Mouse (Mus musculus) gastrocnemius, adult 2 months (tissue): ENCODE data around the gene Gm20388. TPM values are rescaled to one million over a fixed set of nuclear protein-coding genes. Genes with fewer than 3 reads are reported as not detected.
A peak's percentile ranks its signal among the peaks of the same experiment; 100 is the strongest.

Experiments used
- DNase-seq: peaks from one replicate; pipeline ENCODE4 v3.0.0; 2022
- H3K27ac ChIP-seq: fragments of 200-600 bp; 2 replicates; pipeline ENCODE4 v1.8.1; 2022; ENCODE audit warnings: mild to moderate bottlenecking
- H3K4me3 ChIP-seq: fragments of 200-600 bp; 2 replicates; pipeline ENCODE4 v1.8.1; 2022; ENCODE audit warnings: mild to moderate bottlenecking, moderate library complexity
- CTCF ChIP-seq: fragments of 200-600 bp; IDR thresholded peaks from 2 replicates; pipeline ENCODE4 v1.8.1; 2022; ENCODE audit warnings: antibody characterized with exemption, mild to moderate bottlenecking, moderate library complexity
- intact Hi-C: fragments of 180-260 bp; cut with DNase I; formaldehyde crosslinking; loops from one replicate; pipeline ENCODE4 v1.15.1; 2025
- total RNA-seq, 2 experiments: library from RNA; stranded (reverse); gene quantifications; 2 replicates each; pipeline ENCODE4 v1.2.3; 2021

Gm20388 gene
- total RNA-seq, 2 experiments from 2014 or later, result 6.1 to 15.0 TPM

DNA sequence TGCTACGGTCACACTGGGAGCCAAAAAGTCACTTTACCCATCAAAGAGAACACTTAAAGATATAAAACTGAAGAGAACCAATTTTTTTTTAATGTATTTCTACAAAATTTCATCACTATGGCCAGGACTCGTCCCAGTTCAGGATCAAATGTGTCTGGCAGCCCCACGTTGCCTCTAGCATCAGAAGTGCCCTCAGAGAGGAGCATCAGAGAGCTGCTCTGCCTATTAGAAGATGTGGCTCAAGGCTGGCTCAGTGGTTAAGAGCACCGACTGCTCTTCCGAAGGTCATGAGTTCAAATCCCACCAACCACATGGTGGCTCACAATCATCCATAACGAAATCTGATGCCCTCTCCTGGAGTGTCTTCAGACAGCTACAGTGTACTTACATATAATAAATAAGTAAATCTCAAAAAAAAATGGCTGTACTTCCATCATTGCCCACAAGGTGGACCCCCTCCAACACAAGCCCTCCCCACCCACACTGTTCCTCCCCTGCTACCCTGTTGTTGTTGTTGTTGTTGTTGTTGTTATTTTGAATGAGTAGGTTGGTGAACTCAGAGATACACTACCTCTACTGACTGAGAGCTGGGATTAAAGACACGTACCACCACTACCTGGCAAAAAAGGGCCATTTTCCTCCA lies 3409.0 kb downstream of the Gm20388 start:
- intact Hi-C loops, result loop anchor here (1.0 kb wide), 2 partner anchors 42 to 101 kb away; no protein-coding TSS in a partner anchor
- peak; percentile 61 for TF ChIP-seq CTCF
- Histone ChIP-seq H3K27ac (no peak overlapping the region), H3K4me3 (no peak overlapping the region)
- no peak for DNase-seq

DNA sequence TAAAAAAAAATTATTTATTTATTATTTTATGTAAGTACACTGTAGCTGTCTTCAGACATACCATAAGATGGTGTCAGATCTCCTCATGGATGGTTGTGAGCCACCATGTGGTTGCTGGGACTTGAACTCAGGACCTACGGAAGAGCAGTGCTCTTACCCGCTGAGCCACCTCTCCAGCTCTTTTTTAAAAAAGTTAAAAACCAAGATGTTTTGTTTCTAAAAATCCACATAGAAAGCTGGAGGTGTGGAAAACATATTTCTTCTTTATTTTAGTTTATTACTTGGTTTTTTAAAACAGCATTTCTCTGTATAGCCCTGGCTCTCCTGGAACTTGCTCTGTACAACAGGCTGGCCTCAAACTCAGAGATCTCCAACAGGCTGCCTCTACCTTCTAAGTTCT lies 3417.9 kb downstream of the Gm20388 start:
- Histone ChIP-seq H3K27ac (no peak overlapping the region), H3K4me3 (no peak overlapping the region)
- no peak for DNase-seq
- no peak for TF ChIP-seq CTCF
- intact Hi-C loops, result no loop called here

DNA sequence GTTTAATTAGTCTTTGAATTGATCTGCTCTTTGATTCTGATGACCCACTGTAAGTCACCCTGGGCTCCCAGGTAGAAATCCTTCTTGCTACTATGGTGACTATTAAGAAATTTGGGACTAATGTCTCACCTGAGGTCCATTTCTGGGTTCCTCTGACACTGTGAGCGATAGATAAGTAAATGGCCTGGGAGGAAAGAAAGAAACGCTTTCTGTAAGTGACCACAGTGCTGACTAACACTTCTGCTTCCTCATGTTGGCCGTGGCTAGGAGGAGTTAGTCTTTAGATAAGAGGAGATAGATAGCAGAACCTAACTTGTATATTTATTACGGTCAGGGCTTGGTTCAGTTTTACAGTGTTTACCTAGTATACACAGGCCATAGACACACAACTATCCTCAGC lies 3418.7 kb downstream of the Gm20388 start:
- intact Hi-C loops, result no loop called here
- no peak overlapping the region for H3K27ac ChIP-seq
- no peak for DNase-seq
- TF ChIP-seq CTCF, result no peak
- H3K4me3 ChIP-seq, result no peak overlapping the region

DNA sequence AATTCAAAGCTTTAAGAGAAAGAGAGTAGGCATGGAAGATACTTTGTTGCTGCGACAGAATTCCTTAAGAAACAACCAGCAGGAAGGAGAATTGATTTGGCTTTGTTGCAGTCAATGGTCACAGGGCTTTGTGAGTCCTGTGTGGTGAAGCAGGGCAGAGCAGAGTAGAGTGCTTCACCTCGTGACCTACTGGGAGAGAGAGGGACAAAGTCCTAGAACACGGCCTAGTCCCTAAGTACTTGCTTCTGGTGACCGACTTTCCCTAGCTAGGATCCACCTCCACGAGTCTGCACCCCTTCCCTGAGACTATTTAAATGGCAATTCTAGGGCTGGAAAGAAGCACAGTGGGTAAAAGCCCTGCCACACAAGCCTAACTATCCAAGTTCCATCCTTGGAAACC lies 3419.3 kb downstream of the Gm20388 start:
- no peak for TF ChIP-seq CTCF
- H3K27ac ChIP-seq, result no peak overlapping the region
- intact Hi-C loops, result no loop called here
- DNase-seq, result no peak
- no peak overlapping the region for H3K4me3 ChIP-seq

DNA sequence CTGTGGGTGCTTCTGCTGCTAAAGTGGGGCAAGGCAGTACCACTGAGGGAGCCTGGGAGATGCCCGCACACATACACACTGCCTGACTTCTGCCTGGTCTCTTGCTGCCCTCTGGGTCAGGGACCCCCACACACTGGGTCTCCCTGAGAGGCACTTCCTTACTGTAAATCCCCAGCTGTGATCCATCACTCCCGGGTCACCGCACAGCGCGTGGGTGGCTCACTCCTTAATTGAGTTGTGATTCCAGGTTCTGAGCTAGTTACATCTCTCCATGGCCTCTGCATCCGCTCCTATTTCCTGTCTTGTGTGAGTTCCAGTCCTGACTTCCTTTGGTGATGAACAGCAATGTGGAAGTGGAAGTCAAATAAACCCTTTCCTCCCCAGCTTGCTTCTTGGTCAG lies 3420.1 kb downstream of the Gm20388 start:
- TF ChIP-seq CTCF, result no peak
- H3K4me3 ChIP-seq, result no peak overlapping the region
- DNase-seq, result no peak
- intact Hi-C loops, result no loop called here
- no peak overlapping the region for H3K27ac ChIP-seq

DNA sequence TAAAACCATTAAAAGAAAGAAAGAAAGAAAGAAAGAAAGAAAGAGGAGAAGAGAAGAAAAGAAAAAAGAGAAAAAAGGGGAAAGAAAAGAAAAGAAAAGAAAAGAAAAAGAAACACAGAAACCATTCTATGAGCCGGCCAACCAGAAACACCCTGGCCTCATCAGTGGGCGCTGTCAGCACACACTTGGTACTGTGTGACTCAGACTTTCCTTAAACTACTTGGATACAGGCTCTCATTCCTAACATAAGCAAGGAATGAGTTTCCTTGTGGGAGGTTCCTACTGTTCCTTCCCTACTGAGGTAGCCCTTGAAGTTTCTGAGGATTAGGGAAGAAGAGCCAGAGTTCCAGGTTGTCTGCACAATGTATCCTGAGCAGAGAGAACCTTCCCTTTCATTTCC lies 3420.7 kb downstream of the Gm20388 start:
- intact Hi-C loops, result no loop called here

DNA sequence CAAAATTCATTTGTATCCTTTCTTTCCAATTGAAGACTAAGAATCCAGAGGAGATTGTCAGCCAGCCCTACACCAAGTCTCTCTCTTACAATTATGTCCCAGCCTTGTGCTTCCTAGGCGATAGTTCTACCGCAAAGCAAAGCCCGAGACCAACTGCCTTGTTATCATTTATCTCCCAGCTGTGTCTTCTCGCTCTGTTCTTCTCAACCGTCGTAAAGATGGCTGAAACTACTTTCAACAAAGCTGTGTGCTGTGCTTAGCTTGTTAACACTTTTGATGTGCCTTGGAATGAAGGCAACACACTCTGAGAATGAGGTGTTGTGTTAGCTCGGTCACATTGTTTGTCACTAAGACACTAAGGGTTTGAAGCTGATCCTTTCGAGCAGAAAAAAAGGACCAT lies 3421.2 kb downstream of the Gm20388 start:
- Histone ChIP-seq H3K4me3 (no peak overlapping the region; the same call in 1 of the 2 replicates), H3K27ac (no peak overlapping the region)
- intact Hi-C loops, result no loop called here
- TF ChIP-seq CTCF, result no peak
- DNase-seq, result no peak

More for the DNA sequence above, 3420.7 kb downstream of the Gm20388 start:
- DNase-seq, result no peak
- no peak overlapping the region for H3K4me3 ChIP-seq
- H3K27ac ChIP-seq, result no peak overlapping the region
- TF ChIP-seq CTCF, result no peak

DNA sequence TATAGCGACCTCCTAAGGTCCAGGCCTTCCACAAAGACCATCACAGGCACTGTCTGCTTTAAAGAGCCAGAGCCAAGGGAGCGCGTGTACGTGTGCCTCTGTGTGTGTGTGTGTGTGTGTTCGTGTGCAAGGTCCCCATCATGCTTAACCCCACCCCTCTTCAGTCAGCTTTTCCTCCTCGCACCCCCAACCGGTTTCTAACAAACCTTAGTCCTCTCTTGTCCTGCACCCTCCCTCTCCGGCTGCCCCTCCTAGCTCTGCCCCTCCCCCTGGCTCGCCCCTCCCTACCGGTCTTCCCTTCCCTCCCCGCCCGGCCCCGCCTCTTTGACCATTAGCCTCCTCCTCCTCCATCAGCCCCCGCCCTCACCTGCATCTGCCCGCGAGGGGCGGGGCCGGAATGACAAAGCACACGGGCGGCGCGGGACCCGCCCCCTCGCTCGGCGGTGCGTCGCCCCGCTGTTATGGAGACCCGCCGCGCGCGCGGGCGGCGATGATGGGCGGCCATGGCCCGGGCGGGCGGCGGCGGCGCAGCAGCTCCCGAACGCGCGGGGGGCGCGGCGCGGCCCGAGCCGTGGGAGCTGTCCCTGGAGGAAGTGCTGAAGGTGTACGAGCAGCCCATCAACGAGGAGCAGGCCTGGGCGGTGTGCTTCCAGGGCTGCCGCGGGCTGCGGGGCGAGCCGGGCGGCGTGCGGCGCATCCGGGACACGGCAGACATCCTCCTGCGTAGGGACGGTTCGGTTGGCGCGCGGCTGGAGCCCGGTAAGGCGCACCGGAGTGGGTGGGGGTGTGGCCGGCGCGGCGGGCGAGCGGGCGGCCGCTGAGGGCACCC lies 3421.8 kb downstream of the Gm20388 start, which contains the start of gene Spire2:
Gene Spire2, plus strand, starts transcription at position 452 of the 829 bp plus-strand sequence.
- H3K4me3 ChIP-seq, result peak within 1 kb of the TSS; percentile 70
- DNase-seq, result peak; percentile 74
- intact Hi-C loops, result no loop called here
- no peak for TF ChIP-seq CTCF
- H3K27ac ChIP-seq, result peak within 1 kb of the TSS; percentile 24; the same call in 1 of the 2 replicates

DNA sequence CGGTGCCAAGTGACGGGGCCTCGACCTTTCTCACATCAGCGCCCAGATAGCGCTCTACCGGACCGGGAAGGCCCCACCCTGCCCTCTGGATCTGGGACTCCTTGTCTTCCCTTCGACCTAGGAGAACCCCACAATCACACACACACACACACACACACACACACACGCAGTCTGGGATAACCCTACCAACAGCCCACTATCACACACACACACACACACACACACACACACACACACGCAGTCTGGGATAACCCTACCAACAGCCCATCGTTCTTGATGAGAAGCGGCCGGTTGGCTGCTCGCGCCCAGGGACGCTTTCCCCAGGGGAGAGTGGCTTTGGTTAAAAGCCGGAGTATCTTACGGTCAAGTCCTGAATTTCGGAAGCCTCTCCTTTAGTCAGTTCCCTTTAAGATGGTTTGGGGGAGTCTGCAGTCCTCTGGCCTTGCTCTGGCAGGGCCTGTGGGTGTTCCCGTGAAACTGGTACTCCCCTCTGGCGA lies 3422.5 kb downstream of the Gm20388 start:
- no peak for TF ChIP-seq CTCF
- Histone ChIP-seq H3K4me3 (peak overlapping the region; percentile 70), H3K27ac (peak overlapping the region; percentile 24; the same call in 1 of the 2 replicates)
- intact Hi-C loops, result no loop called here
- no peak for DNase-seq

DNA sequence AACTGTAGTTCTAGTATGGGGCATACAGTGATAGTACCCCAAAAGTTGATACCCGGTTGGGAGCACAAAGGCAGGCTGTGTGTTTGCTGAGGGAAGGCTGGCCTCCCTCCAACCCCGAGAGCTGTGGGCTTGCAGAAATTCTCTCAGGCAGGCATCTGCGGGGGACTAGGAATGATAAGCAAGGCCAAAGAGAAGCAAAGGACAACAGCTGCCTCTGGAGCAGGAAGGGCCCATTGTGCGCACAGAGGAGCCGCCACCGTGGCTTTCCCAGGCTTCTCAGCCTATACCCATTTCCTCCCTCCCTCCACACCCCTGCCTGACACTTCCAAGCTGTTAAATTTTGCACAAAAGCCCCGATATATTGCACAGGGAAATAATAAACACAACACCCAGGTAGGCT lies 3423.2 kb downstream of the Gm20388 start:
- intact Hi-C loops, result no loop called here

DNA sequence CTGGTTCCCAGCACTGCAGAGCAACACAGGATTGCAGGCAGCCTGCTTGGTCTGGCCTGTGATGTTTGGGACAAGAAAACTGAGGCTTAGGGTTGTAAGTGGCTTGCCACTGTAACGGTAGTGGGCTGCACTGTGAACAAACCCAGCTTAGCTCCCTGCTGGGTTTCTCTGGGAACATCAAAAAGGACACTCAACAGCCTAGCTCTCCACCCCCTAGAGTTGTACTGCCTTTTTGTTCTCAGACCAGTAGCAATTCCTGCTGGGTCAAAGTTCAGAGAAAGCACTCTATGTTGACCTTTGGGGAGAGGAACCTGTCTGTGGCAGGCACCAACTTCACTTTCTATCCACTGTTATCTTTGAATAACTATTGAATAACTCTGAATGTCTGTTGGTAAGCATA lies 3423.8 kb downstream of the Gm20388 start:
- no peak overlapping the region for H3K4me3 ChIP-seq
- intact Hi-C loops, result no loop called here
- no peak for TF ChIP-seq CTCF

More for the DNA sequence above, 3423.2 kb downstream of the Gm20388 start:
- no peak overlapping the region for H3K27ac ChIP-seq
- DNase-seq, result no peak
- TF ChIP-seq CTCF, result no peak
- H3K4me3 ChIP-seq, result no peak overlapping the region

DNA sequence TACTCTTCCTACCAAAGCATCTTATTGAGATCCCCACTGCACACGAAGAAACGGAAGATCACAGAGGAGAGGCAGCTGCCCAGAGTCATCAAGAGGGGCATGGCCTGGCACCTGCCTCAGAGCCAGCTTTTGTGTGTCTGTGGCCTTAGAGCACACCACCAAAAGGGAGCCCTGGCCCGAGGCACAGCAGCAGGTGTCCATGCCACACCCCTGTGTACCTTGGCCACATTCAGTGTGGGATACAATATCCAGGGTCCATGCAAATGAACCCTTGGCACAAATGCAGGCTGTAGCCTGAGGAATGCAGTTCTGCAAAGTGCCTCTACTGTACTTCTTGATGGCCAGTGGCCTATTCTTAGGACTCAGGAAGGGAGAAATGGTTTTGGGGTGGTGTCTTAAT lies 3426.8 kb downstream of the Gm20388 start:
- no peak for DNase-seq
- TF ChIP-seq CTCF, result no peak
- no peak overlapping the region for H3K27ac ChIP-seq
- intact Hi-C loops, result no loop called here
- no peak overlapping the region for H3K4me3 ChIP-seq

More for the DNA sequence above, 3423.8 kb downstream of the Gm20388 start:
- H3K27ac ChIP-seq, result no peak overlapping the region
- no peak for DNase-seq

DNA sequence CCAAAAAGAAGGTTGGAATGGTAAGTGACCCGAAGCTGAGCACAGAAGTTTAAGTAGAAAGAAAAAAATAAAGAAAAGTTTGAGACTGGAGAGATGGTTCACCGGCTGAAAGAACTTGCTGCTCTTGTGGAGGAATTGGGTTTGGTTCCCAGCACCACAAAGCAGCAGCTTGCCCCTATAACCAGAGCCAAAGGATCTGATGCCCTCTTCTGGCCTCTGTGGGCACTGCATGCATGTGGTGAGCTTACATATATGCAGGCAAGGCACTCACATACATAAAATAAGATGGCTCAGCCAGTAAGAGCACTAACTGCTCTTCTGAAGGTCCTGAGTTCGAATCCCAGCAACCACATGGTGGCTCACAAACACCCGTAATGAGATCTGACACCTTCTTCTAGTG lies 3429.4 kb downstream of the Gm20388 start:
- Histone ChIP-seq H3K27ac (no peak overlapping the region), H3K4me3 (no peak overlapping the region)
- intact Hi-C loops, result no loop called here
- TF ChIP-seq CTCF, result peak; percentile 23
- no peak for DNase-seq
